Mouse (Mus musculus) CH12.LX (cell line): ENCODE data around the gene Sorcs1. TPM values are rescaled to one million over a fixed set of nuclear protein-coding genes. Genes with fewer than 3 reads are reported as not detected.

Experiments
- DNase-seq: peaks from one replicate; pipeline ENCODE4 v3.0.0-alpha.2; 2013; ENCODE audit errors: extremely low read depth
- H3K27ac ChIP-seq: 2 replicates; pipeline ENCODE4 v1.5.1; 2012; ENCODE audit warnings: low read depth, mild to moderate bottlenecking, control low read depth, moderate library complexity; ENCODE audit not compliant: insufficient read depth
- H3K27me3 ChIP-seq: replicated peaks from 2 replicates; pipeline ENCODE3; 2012; ENCODE audit warnings: inconsistent platforms
- H3K36me3 ChIP-seq, 2 experiments: replicated peaks in 1 of 2; 2 replicates each; pipeline versions ENCODE3 to v1.6.1; 2012; ENCODE audit warnings: inconsistent platforms in 1 of 2, low read length in 1 of 2, mild to moderate bottlenecking in 1 of 2, mixed read lengths in 1 of 2, moderate library complexity in 1 of 2; ENCODE audit not compliant: control insufficient read depth in 1 of 2, insufficient read depth in 1 of 2
- H3K4me1 ChIP-seq, 2 experiments: 2 replicates each; pipeline ENCODE4 v1.6.1; 2012; ENCODE audit warnings: inconsistent platforms in 1 of 2, moderate library complexity in 1 of 2; ENCODE audit not compliant: insufficient read depth in 2 of 2, control insufficient read depth in 1 of 2
- H3K4me2 ChIP-seq: 2 replicates; pipeline ENCODE4 v1.6.1; 2012; ENCODE audit warnings: low read depth, mild to moderate bottlenecking, control low read depth; ENCODE audit not compliant: poor library complexity, insufficient read depth, severe bottlenecking
- H3K4me3 ChIP-seq, 3 experiments: fragments of 150-350 bp in 1 of 3; sonication (generic) in 1 of 3; replicated peaks in 1 of 3; 2 replicates each; pipeline versions ENCODE3 to v1.5.1; 2011 to 2012; ENCODE audit warnings: low read depth in 2 of 3, low read length in 2 of 3, mild to moderate bottlenecking in 2 of 3, moderate library complexity in 2 of 3, control low read depth in 1 of 3, improper control_type of control experiment in 1 of 3, inconsistent platforms in 1 of 3, mixed read lengths in 1 of 3; ENCODE audit not compliant: poor library complexity in 1 of 3
- H3K79me2 ChIP-seq: replicated peaks from 2 replicates; pipeline ENCODE4 v1.6.1; 2012; ENCODE audit warnings: mild to moderate bottlenecking, moderate library complexity; ENCODE audit not compliant: control insufficient read depth, poor library complexity, insufficient read depth, severe bottlenecking; ENCODE audit errors: extremely low read depth
- H3K9ac ChIP-seq: 2 replicates; pipeline ENCODE4 v1.6.1; 2012; ENCODE audit warnings: low read depth, mild to moderate bottlenecking, control low read depth, moderate library complexity; ENCODE audit not compliant: insufficient read depth
- H3K9me3 ChIP-seq: replicated peaks from 2 replicates; pipeline ENCODE3; 2012; ENCODE audit warnings: low read length, inconsistent platforms, mixed read lengths
- BHLHE40 ChIP-seq: IDR thresholded peaks from 2 replicates; pipeline ENCODE4 v1.6.1; 2011; ENCODE audit warnings: mild to moderate bottlenecking, low read depth, low read length, improper control_type of control experiment
- CHD1 ChIP-seq: IDR thresholded peaks from 2 replicates; pipeline ENCODE4 v1.6.1; 2012; ENCODE audit warnings: low read depth, low read length, improper control_type of control experiment, inconsistent platforms
- CHD2 ChIP-seq: IDR thresholded peaks from 2 replicates; pipeline ENCODE4 v1.6.1; 2011; ENCODE audit warnings: low read length, improper control_type of control experiment
- CTCF ChIP-seq, 2 experiments: IDR thresholded peaks in 1 of 2; conservative IDR thresholded peaks in 1 of 2; 2 replicates each; pipeline ENCODE4 v1.5.1; 2011 to 2012; ENCODE audit warnings: low read depth in 2 of 2, low read length in 2 of 2, improper control_type of control experiment in 1 of 2, inconsistent platforms in 1 of 2, mild to moderate bottlenecking in 1 of 2, moderate library complexity in 1 of 2
- E2F4 ChIP-seq: IDR thresholded peaks from 2 replicates; pipeline ENCODE4 v1.6.1; 2011; ENCODE audit warnings: low read depth, low read length, improper control_type of control experiment; ENCODE audit not compliant: insufficient replicate concordance
- ELF1 ChIP-seq: IDR thresholded peaks from 2 replicates; pipeline ENCODE4 v1.6.1; 2014; ENCODE audit warnings: low read depth, mild to moderate bottlenecking, inconsistent platforms, low read length, improper control_type of control experiment
- GABPA ChIP-seq: IDR thresholded peaks from 2 replicates; pipeline ENCODE4 v1.6.1; 2012; ENCODE audit warnings: low read depth, low read length, improper control_type of control experiment, inconsistent platforms; ENCODE audit not compliant: insufficient replicate concordance
- HCFC1 ChIP-seq: IDR thresholded peaks from 2 replicates; pipeline ENCODE4 v1.6.1; 2012; ENCODE audit warnings: low read depth, mild to moderate bottlenecking, inconsistent platforms, low read length, improper control_type of control experiment
- IRF4 ChIP-seq: IDR thresholded peaks from 2 replicates; pipeline ENCODE4 v1.6.1; 2014; ENCODE audit warnings: low read depth, mild to moderate bottlenecking, inconsistent platforms, low read length, improper control_type of control experiment
- JUND ChIP-seq: conservative IDR thresholded peaks from 2 replicates; pipeline ENCODE4 v1.6.1; 2011; ENCODE audit warnings: low read depth, low read length, improper control_type of control experiment
- MAFK ChIP-seq: IDR thresholded peaks from 2 replicates; pipeline ENCODE4 v1.6.1; 2011; ENCODE audit warnings: low read length, improper control_type of control experiment; ENCODE audit not compliant: insufficient replicate concordance
- MAX ChIP-seq: IDR thresholded peaks from 2 replicates; pipeline ENCODE4 v1.6.1; 2011; ENCODE audit warnings: low read length, improper control_type of control experiment
- MXI1 ChIP-seq: IDR thresholded peaks from 2 replicates; pipeline ENCODE4 v1.6.1; 2011; ENCODE audit warnings: mild to moderate bottlenecking, low read depth, low read length, improper control_type of control experiment
- MYC ChIP-seq: IDR thresholded peaks from 2 replicates; pipeline ENCODE4 v1.6.1; 2011; ENCODE audit warnings: low read depth, mild to moderate bottlenecking, improper control_type of control experiment, low read length
- NELFE ChIP-seq: IDR thresholded peaks from 2 replicates; pipeline ENCODE4 v1.6.1; 2011; ENCODE audit warnings: low read depth, low read length, improper control_type of control experiment
- POLR2AphosphoS2 ChIP-seq: IDR thresholded peaks from 2 replicates; pipeline ENCODE4 v1.6.1; 2011; ENCODE audit warnings: low read depth, low read length, improper control_type of control experiment
- RAD21 ChIP-seq: IDR thresholded peaks from 2 replicates; pipeline ENCODE4 v1.6.1; 2011; ENCODE audit warnings: low read depth, mild to moderate bottlenecking, low read length, improper control_type of control experiment, moderate library complexity
- RCOR1 ChIP-seq: conservative IDR thresholded peaks from 2 replicates; pipeline ENCODE4 v1.6.1; 2012; ENCODE audit warnings: low read depth, mild to moderate bottlenecking, inconsistent platforms, low read length, improper control_type of control experiment
- SIN3A ChIP-seq: IDR thresholded peaks from 2 replicates; pipeline ENCODE4 v1.6.1; 2012; ENCODE audit warnings: low read length, improper control_type of control experiment, inconsistent platforms
- SMC3 ChIP-seq: IDR thresholded peaks from 2 replicates; pipeline ENCODE4 v1.6.1; 2011; ENCODE audit warnings: low read depth, low read length, improper control_type of control experiment
- UBTF ChIP-seq: IDR thresholded peaks from 2 replicates; pipeline ENCODE4 v1.6.1; 2012; ENCODE audit warnings: low read depth, mild to moderate bottlenecking, inconsistent platforms, low read length, improper control_type of control experiment, moderate library complexity
- USF1 ChIP-seq: IDR thresholded peaks from 2 replicates; pipeline ENCODE4 v1.6.1; 2014; ENCODE audit warnings: low read depth, mild to moderate bottlenecking, inconsistent platforms, low read length, improper control_type of control experiment
- ZC3H11A ChIP-seq: IDR thresholded peaks from 2 replicates; pipeline ENCODE4 v1.6.1; 2012; ENCODE audit warnings: low read depth, mild to moderate bottlenecking, inconsistent platforms, low read length, improper control_type of control experiment
- ZMIZ1 ChIP-seq: IDR thresholded peaks from 2 replicates; pipeline ENCODE4 v1.6.1; 2012; ENCODE audit warnings: low read depth, mild to moderate bottlenecking, inconsistent platforms, low read length, improper control_type of control experiment
- dilution Hi-C: fragments of 300-500 bp; cut with MboI; formaldehyde crosslinking; loops from 2 replicates; pipeline ENCODE4 v1.14.3; 2020; ENCODE audit warnings: low sequenced_read_pairs; ENCODE audit not compliant: extremely low pct_unique_long_range_greater_than_20kb, extremely low pct_ligation_motif_present
- in situ Hi-C: fragments of 300-500 bp; cut with MboI; formaldehyde crosslinking; loops from 3 replicates; pipeline ENCODE4 v1.14.3; 2019; ENCODE audit warnings: low sequenced_read_pairs, low pct_ligation_motif_present, low pct_unique_long_range_greater_than_20kb, mixed read lengths
- polyA plus RNA-seq: library from polyadenylated mRNA; unstranded; fragments of >175 nt; gene quantifications from 2 replicates; pipeline ENCODE4 v1.2.1, GENCODE M21; 2012; ENCODE audit warnings: low read depth; ENCODE audit not compliant: insufficient read length
- total RNA-seq, 2 experiments: library from RNA; depleted of rRNA; stranded (reverse); fragments of 300-350 nt in 1 of 2; fragments of >200 nt in 1 of 2; gene quantifications; 2 replicates each; pipeline ENCODE4 v1.2.3; 2012 to 2014

Gene Sorcs1
- total and polyA plus RNA-seq, 3 experiments: 0.08 TPM; not detected in 2

- no peak overlapping the region for H3K4me3 ChIP-seq
- H3K9ac ChIP-seq: no peak overlapping the region
- no peaks in the 10 kb centered on the region for H3K4me1 ChIP-seq
- dilution Hi-C loops: no loop called here
- no peak for DNase-seq
- in situ Hi-C loops: no loop called here
- H3K4me2 ChIP-seq: no peak overlapping the region
- H3K27me3 ChIP-seq: no peaks in the 10 kb centered on the region
- H3K36me3 ChIP-seq: no peaks in the 10 kb centered on the region
- H3K27ac ChIP-seq: no peak overlapping the region
- peaks cover 48% of the 10 kb centered on the region for H3K9me3 ChIP-seq
- no peaks in the 10 kb centered on the region for H3K79me2 ChIP-seq
- TF ChIP-seq IRF4: no peak
- TF ChIP-seq RCOR1: no peak
- TF ChIP-seq MAX: no peak
- no peak for TF ChIP-seq CTCF (conservative IDR thresholded peaks at IDR 0.05 in 1 of 2, IDR thresholded peaks at IDR 0.05 in 1 of 2; ENCODE audit: low read depth in 2 of 2, low read length in 2 of 2)
- TF ChIP-seq UBTF: no peak
- no peak for TF ChIP-seq USF1
- TF ChIP-seq JUND: no peak
- TF ChIP-seq HCFC1: no peak
- TF ChIP-seq RAD21: no peak
- TF ChIP-seq GABPA: no peak
- no peak for TF ChIP-seq BHLHE40
- no peak for TF ChIP-seq CHD2
- no peak for TF ChIP-seq ELF1
- no peak for TF ChIP-seq SMC3
- TF ChIP-seq ZC3H11A: no peak
- no peak for TF ChIP-seq CHD1
- no peak for TF ChIP-seq ZMIZ1
- no peak for TF ChIP-seq MYC
- no peak for TF ChIP-seq E2F4
These were observed 543.8 kb downstream of the Sorcs1 start for GRCm38 (mm10) chr19:50134656-50135055.

- Histone ChIP-seq H3K4me3 (no peak overlapping the region), H3K27me3 (no peaks in the 10 kb centered on the region), H3K4me2 (no peak overlapping the region), H3K4me1 (no peaks in the 10 kb centered on the region), H3K9ac (no peak overlapping the region), H3K9me3 (peaks cover 22% of the 10 kb centered on the region), H3K36me3 (no peaks in the 10 kb centered on the region), H3K79me2 (no peaks in the 10 kb centered on the region), H3K27ac (no peak overlapping the region)
- in situ Hi-C loops: no loop called here
- DNase-seq: no peak
- TF ChIP-seq NELFE (no peak), POLR2AphosphoS2 (no peak), SIN3A (no peak), HCFC1 (no peak), MXI1 (no peak), MAFK (no peak)
- TF ChIP-seq, all 38 proteins: peak for 0
- dilution Hi-C loops: no loop called here
These were observed 572.4 kb downstream of the Sorcs1 start for GRCm38 (mm10) chr19:50105842-50106585.
